Mouse (Mus musculus) midbrain, embryonic 12.5 days (tissue): ENCODE results near the gene AI661453. TPM values are rescaled to one million over a fixed set of nuclear protein-coding genes. Genes with fewer than 3 reads are reported as not detected.
"Not testable (repeated sequence)": the region's sequence is repeated elsewhere in the genome, so short reads cannot be mapped to it uniquely, and the experiment has no call there.

Experiments used
- ATAC-seq: fragments of 200-750 bp; cut with Nextera tagmentation; 2 replicates; pipeline ENCODE4 v1.8.0; 2017; ENCODE audit warnings: low read depth, moderate TSS enrichment, moderate library complexity; ENCODE audit not compliant: low FRiP score
- H3K27ac ChIP-seq: fragments of 300-500 bp; sonication (generic); replicated peaks from 2 replicates; pipeline ENCODE4 v1.5.1; 2016; ENCODE audit warnings: mild to moderate bottlenecking
- H3K27me3 ChIP-seq: fragments of 300-500 bp; sonication (generic); 2 replicates; pipeline ENCODE4 v1.6.1; 2016; ENCODE audit warnings: mild to moderate bottlenecking
- H3K36me3 ChIP-seq: fragments of 300-500 bp; sonication (generic); 2 replicates; pipeline ENCODE4 v1.6.1; 2016
- H3K4me1 ChIP-seq: fragments of 300-500 bp; sonication (generic); 2 replicates; pipeline ENCODE4 v1.6.1; 2016
- H3K4me2 ChIP-seq: fragments of 300-500 bp; sonication (generic); replicated peaks from 2 replicates; pipeline ENCODE4 v1.6.1; 2016; ENCODE audit warnings: mild to moderate bottlenecking, moderate library complexity
- H3K4me3 ChIP-seq: fragments of 300-500 bp; sonication (generic); 2 replicates; pipeline ENCODE4 v1.5.1; 2016; ENCODE audit warnings: mild to moderate bottlenecking
- H3K9ac ChIP-seq: fragments of 300-500 bp; sonication (generic); replicated peaks from 2 replicates; pipeline ENCODE4 v1.6.1; 2016; ENCODE audit warnings: mild to moderate bottlenecking, moderate library complexity
- H3K9me3 ChIP-seq: fragments of 300-500 bp; sonication (generic); 2 replicates; pipeline ENCODE4 v1.6.1; 2016; ENCODE audit warnings: mild to moderate bottlenecking
- WGBS: fragments of 180-500 bp; shearing (Covaris S2); methylation state at CpG from one replicate; pipeline ENCODE4 v1.1.7; 2016; 5-methylcytosine and 5-hydroxymethylcytosine counted together
- polyA plus RNA-seq: library from polyadenylated mRNA; unstranded; fragments of >200 nt; fragmentation: Nextera tagmentation; extraction: Ambion mirVana; gene quantifications from 2 replicates; pipeline ENCODE4 v1.2.1, GENCODE M21; 2016

Gene AI661453
- polyA plus RNA-seq: 0.23 and 0.24 TPM in 2 replicates

DNA sequence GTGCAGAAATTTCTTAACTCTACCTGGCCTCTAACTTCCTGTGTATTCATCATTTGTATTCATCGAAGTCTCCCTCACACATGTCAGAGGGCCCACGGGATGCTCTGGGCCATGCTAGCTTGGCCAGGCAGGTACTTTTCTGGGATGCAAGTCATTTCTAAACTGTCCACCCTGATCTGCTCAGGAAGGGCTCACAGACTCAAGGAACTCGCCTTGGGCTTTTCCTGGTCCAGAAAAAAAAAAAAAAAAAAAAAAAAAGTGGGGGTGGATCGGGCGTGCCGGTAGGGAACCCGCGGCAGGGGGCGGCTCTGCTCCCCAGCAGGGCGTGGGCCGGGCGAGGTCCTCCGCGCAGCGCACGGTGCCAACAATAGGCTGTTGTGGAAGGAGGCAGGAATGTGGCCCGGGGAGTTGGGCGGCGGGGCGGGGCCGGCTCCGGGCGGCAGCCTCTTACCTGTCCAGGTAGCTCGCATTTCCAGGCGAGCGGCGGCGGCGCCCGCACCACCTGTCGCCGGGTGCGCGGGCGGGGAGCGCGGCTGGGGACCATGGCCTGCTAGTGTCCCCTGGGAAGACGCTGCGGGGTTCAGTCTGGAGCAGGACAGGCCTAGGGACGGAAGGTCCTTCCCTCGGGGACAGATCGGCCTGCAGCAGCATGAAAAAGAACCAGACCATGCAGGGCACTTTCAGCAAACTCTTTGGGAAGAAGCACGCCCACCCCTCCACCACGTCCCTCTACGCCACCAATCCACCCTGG is at the start of gene AI661453:
TSS of gene AI661453 (plus strand) at position 460 of the 751 bp plus-strand sequence.
- no peaks in the 10 kb centered on the region for H3K9me3 ChIP-seq
- H3K9ac ChIP-seq: peak within 1 kb of the TSS; percentile 37; the same call in 1 of the 2 replicates
- ATAC-seq: no peak
- peaks cover 41% of the 10 kb centered on the region for H3K27me3 ChIP-seq
- WGBS: 1% methylated on average over 44 of the region's 45 CpGs
- H3K4me3 ChIP-seq: peak within 1 kb of the TSS; percentile 39
- H3K4me1 ChIP-seq: peaks cover 17% of the 10 kb centered on the region
- no peak within 1 kb of the TSS for H3K27ac ChIP-seq
- H3K4me2 ChIP-seq: peak within 1 kb of the TSS; percentile 61
- no peaks in the 10 kb centered on the region for H3K36me3 ChIP-seq

DNA sequence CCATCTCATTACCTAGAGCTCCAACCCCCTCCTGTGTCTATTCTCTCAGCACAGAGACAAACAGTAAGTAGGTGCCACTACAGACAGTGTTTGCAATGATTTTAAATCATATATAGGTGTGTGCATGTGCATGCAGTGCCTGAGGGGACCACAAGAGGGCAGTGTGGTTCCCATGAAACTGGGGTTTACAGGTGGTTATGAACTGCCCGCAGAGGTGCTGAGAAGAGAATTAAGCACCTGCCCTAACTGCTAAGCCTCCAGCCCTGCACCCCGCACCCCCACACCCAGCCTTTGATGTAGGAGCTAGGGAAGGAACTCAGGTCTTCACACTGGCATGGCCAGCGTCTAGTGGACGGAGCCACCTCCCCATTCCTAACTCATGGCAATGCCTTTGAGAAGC is 49.8 kb upstream of the AI661453 start:
- no peak overlapping the region for H3K4me2 ChIP-seq
- H3K4me3 ChIP-seq: no peak overlapping the region
- no peak overlapping the region for H3K27ac ChIP-seq
- peaks cover 3% of the 10 kb centered on the region; the same call in 1 of the 2 replicates for H3K27me3 ChIP-seq
- H3K9ac ChIP-seq: no peak overlapping the region
- H3K4me1 ChIP-seq: peaks cover 1% of the 10 kb centered on the region; the same call in 1 of the 2 replicates
- H3K9me3 ChIP-seq: no peaks in the 10 kb centered on the region
- 72% methylated on average over 4 of the region's 4 CpGs for WGBS
- ATAC-seq: no peak
- 0 out of 2 replicates have a peak, but pooled peaks cover 1% of the 10 kb centered on the region for H3K36me3 ChIP-seq

GRCm38 (mm10) chr17:47394223-47394869 is 42.1 kb upstream of the AI661453 start:
- Histone ChIP-seq H3K4me1 (peaks cover 15% of the 10 kb centered on the region; the same call in 1 of the 2 replicates), H3K4me3 (no peak overlapping the region), H3K36me3 (no peaks in the 10 kb centered on the region), H3K4me2 (peak overlapping the region; percentile 45), H3K27me3 (peaks cover 41% of the 10 kb centered on the region), H3K27ac (no peak overlapping the region), H3K9me3 (no peaks in the 10 kb centered on the region), H3K9ac (no peak overlapping the region)
- ATAC-seq: no peak
- WGBS: 23% methylated on average over 24 of the region's 24 CpGs

GRCm38 (mm10) chr17:47395376-47395913 is 41.0 kb upstream of the AI661453 start:
- Histone ChIP-seq H3K4me2 (peak overlapping the region; percentile 45), H3K9me3 (no peaks in the 10 kb centered on the region), H3K4me1 (peaks cover 17% of the 10 kb centered on the region), H3K27me3 (peaks cover 48% of the 10 kb centered on the region), H3K4me3 (peak overlapping the region; percentile 17), H3K9ac (no peak overlapping the region), H3K27ac (no peak overlapping the region), H3K36me3 (no peaks in the 10 kb centered on the region)
- ATAC-seq: peak; percentile 78
- 6% methylated on average over 18 of the region's 20 CpGs for WGBS

GRCm38 (mm10) chr17:47399091-47399490 is 37.3 kb upstream of the AI661453 start:
- Histone ChIP-seq H3K27ac (no peak overlapping the region), H3K9ac (no peak overlapping the region), H3K4me3 (no peak overlapping the region), H3K27me3 (peaks cover 56% of the 10 kb centered on the region), H3K9me3 (no peaks in the 10 kb centered on the region), H3K36me3 (no peaks in the 10 kb centered on the region), H3K4me1 (peaks cover 20% of the 10 kb centered on the region), H3K4me2 (no peak overlapping the region)
- ATAC-seq: no peak
- 87% methylated on average over 8 of the region's 8 CpGs for WGBS

DNA sequence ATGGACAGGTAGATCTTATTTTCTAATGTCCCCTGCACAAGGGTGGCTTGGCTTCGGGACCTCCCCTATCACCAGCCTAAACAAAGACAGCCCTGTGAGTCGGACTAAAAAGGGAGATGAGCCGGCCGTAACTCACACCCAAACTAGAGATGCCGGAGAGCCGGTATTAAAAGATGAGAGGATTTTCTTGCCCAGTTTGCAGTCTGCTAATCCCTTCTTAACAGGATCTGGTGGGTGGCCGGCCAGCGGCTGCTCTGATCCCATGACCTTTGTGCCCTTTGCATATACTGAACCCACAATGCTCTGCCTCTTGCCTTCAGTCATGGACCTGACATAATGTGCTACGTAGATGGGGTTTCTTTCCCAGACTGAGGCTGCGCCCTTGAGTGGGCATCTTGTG is 36.0 kb upstream of the AI661453 start, which contains the start of gene Guca1a:
TSS of gene Guca1a (minus strand) at position 134 of the 400 bp plus-strand sequence.
- Histone ChIP-seq H3K9me3 (no peaks in the 10 kb centered on the region), H3K4me2 (no peak within 1 kb of the TSS), H3K36me3 (no peaks in the 10 kb centered on the region), H3K9ac (no peak within 1 kb of the TSS), H3K27ac (no peak within 1 kb of the TSS), H3K27me3 (peaks cover 46% of the 10 kb centered on the region), H3K4me3 (no peak within 1 kb of the TSS), H3K4me1 (peaks cover 11% of the 10 kb centered on the region)
- ATAC-seq: no peak
- WGBS: 10% methylated on average over 10 of the region's 10 CpGs

DNA sequence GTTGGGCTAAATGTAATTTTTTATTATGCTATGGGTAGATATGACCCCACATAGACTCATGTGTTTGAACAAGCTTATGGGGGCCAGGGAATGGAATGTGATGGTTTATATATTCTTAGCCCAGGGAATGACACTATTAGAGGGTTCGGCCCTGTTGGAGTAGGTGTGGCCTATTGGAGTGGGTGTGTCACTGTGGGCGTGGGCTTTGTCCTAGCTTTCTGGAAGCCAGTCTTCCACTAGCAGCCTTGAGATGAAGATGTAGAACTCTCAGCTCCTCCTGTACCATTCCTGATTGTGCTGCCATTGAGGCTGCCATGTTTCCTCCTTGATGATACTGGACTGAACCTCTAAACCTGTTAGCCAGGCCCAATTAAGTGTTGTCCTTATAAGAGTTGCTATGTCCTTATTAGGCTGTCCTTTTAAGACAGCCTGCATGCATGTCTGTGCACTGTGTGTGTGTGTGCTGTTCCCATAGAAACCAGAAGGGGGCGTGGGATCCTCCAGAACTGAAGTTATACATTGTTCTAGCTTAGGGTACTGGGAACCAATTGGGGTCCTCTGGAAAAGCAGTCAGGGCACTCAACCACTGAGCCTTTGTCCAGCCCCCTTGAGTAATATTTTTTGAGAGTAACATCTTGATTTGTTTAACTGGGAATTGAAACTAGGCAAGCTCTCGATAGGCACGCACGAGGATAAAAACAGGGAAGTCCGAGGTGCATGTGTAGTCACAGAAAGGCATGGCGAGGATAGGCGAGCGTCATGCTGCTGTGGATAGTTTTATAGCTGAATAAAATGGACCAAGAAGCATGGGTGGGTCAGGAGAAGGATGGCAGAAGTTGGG is 28.5 kb upstream of the AI661453 start:
- Histone ChIP-seq H3K27ac (no peak overlapping the region), H3K27me3 (peaks cover 53% of the 10 kb centered on the region), H3K9ac (no peak overlapping the region), H3K36me3 (no peaks in the 10 kb centered on the region), H3K4me2 (no peak overlapping the region), H3K9me3 (no peaks in the 10 kb centered on the region), H3K4me3 (no peak overlapping the region), H3K4me1 (no peaks in the 10 kb centered on the region)
- 67% methylated on average over 10 of the region's 10 CpGs for WGBS
- no peak for ATAC-seq

GRCm38 (mm10) chr17:47408558-47408898 is 27.9 kb upstream of the AI661453 start:
- peaks cover 53% of the 10 kb centered on the region for H3K27me3 ChIP-seq
- WGBS: 20% methylated on average over 8 of the region's 8 CpGs
- 0 out of 2 replicates have a peak, but pooled peaks have one; percentile 41 for ATAC-seq
- H3K9ac ChIP-seq: no peak overlapping the region
- H3K4me1 ChIP-seq: no peaks in the 10 kb centered on the region
- H3K27ac ChIP-seq: no peak overlapping the region
- H3K9me3 ChIP-seq: no peaks in the 10 kb centered on the region
- H3K4me2 ChIP-seq: no peak overlapping the region
- no peaks in the 10 kb centered on the region for H3K36me3 ChIP-seq
- no peak overlapping the region for H3K4me3 ChIP-seq

GRCm38 (mm10) chr17:47409897-47410861 is 26.2 kb upstream of the AI661453 start:
- not testable (repeated sequence) for H3K36me3 ChIP-seq, H3K9me3 ChIP-seq, H3K4me1 ChIP-seq, H3K27ac ChIP-seq, ATAC-seq, H3K9ac ChIP-seq
- Histone ChIP-seq H3K4me3 (peak overlapping the region; percentile 40), H3K4me2 (peak overlapping the region; percentile 52), H3K27me3 (peaks cover 50% of the 10 kb centered on the region)
- 3% methylated on average over 74 of the region's 74 CpGs for WGBS

- ATAC-seq: no peak
- Histone ChIP-seq H3K9me3 (no peaks in the 10 kb centered on the region), H3K27me3 (no peaks in the 10 kb centered on the region), H3K9ac (no peak overlapping the region), H3K36me3 (no peaks in the 10 kb centered on the region), H3K27ac (no peak overlapping the region), H3K4me1 (no peaks in the 10 kb centered on the region), H3K4me2 (no peak overlapping the region), H3K4me3 (no peak overlapping the region)
- WGBS: 70% methylated on average over 2 of the region's 2 CpGs
Observed at GRCm38 (mm10) chr17:47420195-47420594, 16.2 kb upstream of the AI661453 start.

DNA sequence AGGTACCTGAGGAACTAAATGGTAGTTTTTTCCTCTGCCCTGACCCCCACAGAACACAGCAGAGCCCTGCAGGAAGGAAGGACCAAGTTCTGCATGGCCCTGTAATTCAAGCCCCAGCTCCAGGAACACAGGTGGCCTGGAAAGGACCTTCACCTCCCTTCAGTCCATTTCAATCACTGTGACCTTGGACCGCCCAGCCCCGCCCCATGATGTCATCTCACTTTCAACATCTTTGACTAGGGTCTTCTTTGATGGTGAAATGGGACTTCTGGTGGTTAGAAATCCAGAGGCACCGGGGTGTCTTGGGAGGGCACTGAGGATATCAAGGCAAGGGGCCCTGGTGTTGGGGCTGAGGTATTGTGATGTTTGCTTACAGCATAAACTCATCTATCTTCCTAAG is 14.8 kb upstream of the AI661453 start:
- Histone ChIP-seq H3K9ac (no peak overlapping the region), H3K4me3 (no peak overlapping the region), H3K36me3 (no peaks in the 10 kb centered on the region), H3K9me3 (no peaks in the 10 kb centered on the region), H3K27ac (no peak overlapping the region), H3K4me2 (no peak overlapping the region), H3K27me3 (no peaks in the 10 kb centered on the region), H3K4me1 (no peaks in the 10 kb centered on the region)
- no peak for ATAC-seq
- 81% methylated on average over 3 of the region's 3 CpGs for WGBS
